Mouse (Mus musculus) ES-Bruce4 (cell line): Measurements from ENCODE around the gene Ktn1. TPM values are rescaled to one million over a fixed set of nuclear protein-coding genes. Genes with fewer than 3 reads are reported as not detected.

Experiments
- H3K27ac ChIP-seq: 2 replicates; pipeline ENCODE4 v1.5.1; 2012; ENCODE audit warnings: low read length, inconsistent platforms; ENCODE audit not compliant: insufficient read depth
- H3K27me3 ChIP-seq: 2 replicates; pipeline ENCODE4 v1.6.1; 2012; ENCODE audit warnings: mild to moderate bottlenecking, low read length, inconsistent platforms; ENCODE audit not compliant: control insufficient read depth, poor library complexity, insufficient read depth, severe bottlenecking
- H3K36me3 ChIP-seq: 2 replicates; pipeline ENCODE4 v1.6.1; 2012; ENCODE audit warnings: inconsistent platforms, mild to moderate bottlenecking, low read length, moderate library complexity; ENCODE audit not compliant: control insufficient read depth, poor library complexity, insufficient read depth, severe bottlenecking
- H3K4me1 ChIP-seq: one replicate; pipeline ENCODE4 v1.8.1; 2011; ENCODE audit warnings: low read length; ENCODE audit not compliant: control insufficient read depth, insufficient read depth
- H3K4me3 ChIP-seq: 2 replicates; pipeline ENCODE4 v1.5.1; 2011; ENCODE audit warnings: low read depth, mild to moderate bottlenecking, low read length
- H3K9ac ChIP-seq: 2 replicates; pipeline ENCODE4 v1.6.1; 2012; ENCODE audit warnings: low read depth, mild to moderate bottlenecking, inconsistent platforms; ENCODE audit not compliant: poor library complexity, severe bottlenecking
- H3K9me3 ChIP-seq: replicated peaks from 2 replicates; pipeline ENCODE4 v1.6.1; 2012; ENCODE audit warnings: mild to moderate bottlenecking, low read length, inconsistent platforms; ENCODE audit not compliant: control insufficient read depth, poor library complexity, insufficient read depth, severe bottlenecking
- CTCF ChIP-seq: IDR thresholded peaks from one replicate; pipeline ENCODE4 v1.8.1; 2011; ENCODE audit warnings: low read depth, low read length
- EP300 ChIP-seq: IDR thresholded peaks from 2 replicates; pipeline ENCODE4 v1.6.1; 2011; ENCODE audit warnings: low read depth, low read length; ENCODE audit not compliant: insufficient read depth
- POLR2A ChIP-seq: IDR thresholded peaks from one replicate; pipeline ENCODE4 v1.8.1; 2011; ENCODE audit warnings: low read length; ENCODE audit not compliant: insufficient read depth
- polyA plus RNA-seq: library from polyadenylated mRNA; stranded (reverse); fragments of >200 nt; gene quantifications from 2 replicates; pipeline ENCODE4 v1.2.4, GENCODE M21; 2011; ENCODE audit warnings: low read depth; ENCODE audit not compliant: missing spikeins, insufficient read depth, insufficient read length

Ktn1 gene
- polyA plus RNA-seq, 1 experiment, result 135 TPM

GRCm38 (mm10) chr14:47751422-47752205 lies 103.4 kb downstream of the Ktn1 start:
- no peaks in the 10 kb centered on the region for H3K4me1 ChIP-seq
- H3K27me3 ChIP-seq, result no peaks in the 10 kb centered on the region
- no peaks in the 10 kb centered on the region for H3K36me3 ChIP-seq
- H3K9ac ChIP-seq, result no peak overlapping the region
- no peak overlapping the region for H3K4me3 ChIP-seq
- no peaks in the 10 kb centered on the region for H3K9me3 ChIP-seq
- no peak for TF ChIP-seq POLR2A
- no peak for TF ChIP-seq EP300
- no peak for TF ChIP-seq CTCF
- no peak overlapping the region for H3K27ac ChIP-seq

DNA sequence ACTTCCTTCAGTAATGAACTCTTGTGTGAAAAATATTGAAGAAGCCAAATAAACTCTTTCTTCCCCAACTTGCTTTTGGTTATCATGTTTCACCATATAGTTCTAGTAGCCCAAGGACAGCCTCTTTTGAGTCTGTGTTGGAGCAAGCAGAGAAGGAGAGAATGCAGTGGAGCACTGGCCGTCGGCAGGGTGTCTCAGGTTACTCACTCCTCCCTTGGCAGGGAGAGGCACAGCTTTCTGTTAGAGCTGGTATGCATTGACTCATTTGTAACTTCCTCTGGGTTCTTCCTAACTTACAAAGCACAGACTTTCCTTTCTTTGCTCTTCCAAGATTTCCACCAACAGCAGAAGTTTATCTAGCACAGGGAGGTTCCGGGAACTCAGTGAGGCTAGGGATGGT lies 105.3 kb downstream of the Ktn1 start:
- H3K9me3 ChIP-seq, result no peaks in the 10 kb centered on the region
- no peaks in the 10 kb centered on the region for H3K36me3 ChIP-seq

DNA sequence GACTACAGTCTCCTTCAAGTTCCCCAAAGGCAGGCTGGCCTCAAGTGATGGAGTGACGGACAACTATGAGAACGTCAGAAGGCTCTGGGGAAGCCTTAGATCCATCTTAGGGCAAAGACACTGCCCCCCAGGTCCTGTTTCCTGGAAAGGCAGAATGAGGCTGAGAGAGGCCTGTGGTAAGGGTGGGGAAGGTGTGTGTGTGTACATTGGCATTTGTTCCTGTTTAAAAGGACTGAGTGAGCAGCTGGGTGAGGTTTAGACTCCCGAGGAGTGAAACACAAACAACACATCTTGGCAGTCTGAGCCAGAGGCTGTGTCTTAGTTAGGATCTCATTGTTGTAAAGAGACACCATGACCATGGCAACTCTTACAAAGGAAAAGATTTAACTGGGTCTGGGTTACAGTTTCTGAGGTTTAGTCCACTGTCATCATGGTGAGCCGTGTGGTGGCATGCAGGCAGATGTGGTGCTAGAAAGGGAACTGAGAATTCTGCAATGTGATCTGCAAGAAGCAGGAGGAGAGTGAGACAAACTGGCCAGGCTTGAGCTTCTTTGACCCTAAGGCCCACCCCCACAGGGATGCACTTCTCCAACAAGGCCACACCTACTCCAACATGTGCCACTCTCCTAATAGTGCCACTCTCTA lies 106.1 kb downstream of the Ktn1 start:
- H3K9me3 ChIP-seq, result no peaks in the 10 kb centered on the region
- no peak for TF ChIP-seq POLR2A
- TF ChIP-seq EP300, result no peak
- TF ChIP-seq CTCF, result no peak
- no peak overlapping the region for H3K27ac ChIP-seq
- H3K36me3 ChIP-seq, result no peaks in the 10 kb centered on the region
- H3K4me3 ChIP-seq, result no peak overlapping the region
- H3K9ac ChIP-seq, result no peak overlapping the region
- H3K4me1 ChIP-seq, result no peaks in the 10 kb centered on the region
- H3K27me3 ChIP-seq, result no peaks in the 10 kb centered on the region

More for the DNA sequence above, 105.3 kb downstream of the Ktn1 start:
- no peak overlapping the region for H3K27ac ChIP-seq
- H3K27me3 ChIP-seq, result no peaks in the 10 kb centered on the region
- no peak overlapping the region for H3K9ac ChIP-seq
- TF ChIP-seq EP300 (no peak), POLR2A (no peak), CTCF (no peak)
- H3K4me1 ChIP-seq, result no peaks in the 10 kb centered on the region
- H3K4me3 ChIP-seq, result no peak overlapping the region

DNA sequence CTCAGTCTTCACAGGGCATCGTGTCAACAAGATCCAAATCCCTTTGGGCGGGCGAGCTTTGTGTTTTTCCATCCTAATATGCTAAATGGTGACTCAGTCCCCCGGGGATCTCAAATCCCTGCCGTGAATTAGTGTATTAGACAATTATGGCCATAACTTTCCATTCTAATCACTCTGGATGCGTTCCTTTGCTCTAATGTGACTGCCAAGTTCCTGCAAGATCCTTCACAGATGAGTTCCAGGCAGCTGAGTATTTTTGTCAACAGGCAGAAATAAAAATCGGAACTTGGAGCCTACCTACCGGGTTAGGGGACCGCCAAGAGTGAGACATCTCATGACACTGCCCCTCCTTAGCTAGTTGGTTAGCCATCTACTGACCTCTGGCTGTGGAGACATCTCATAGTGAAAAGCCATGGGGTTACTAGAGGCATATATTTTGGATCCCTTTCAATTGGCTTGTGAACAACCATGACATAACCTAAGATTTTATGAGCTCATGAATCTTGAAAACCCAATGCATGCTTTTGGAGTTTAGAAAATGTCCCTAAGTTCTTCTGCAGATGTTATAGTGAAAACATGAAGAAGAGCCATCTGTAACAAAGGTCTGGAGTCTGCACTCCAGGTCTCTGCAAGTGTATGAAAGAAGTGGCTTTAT lies 108.3 kb downstream of the Ktn1 start:
- H3K27ac ChIP-seq, result no peak overlapping the region
- no peak for TF ChIP-seq CTCF
- no peak for TF ChIP-seq POLR2A
- TF ChIP-seq EP300, result no peak
- H3K9me3 ChIP-seq, result no peaks in the 10 kb centered on the region
- H3K4me1 ChIP-seq, result no peaks in the 10 kb centered on the region
- H3K9ac ChIP-seq, result no peak overlapping the region
- no peaks in the 10 kb centered on the region for H3K27me3 ChIP-seq
- H3K36me3 ChIP-seq, result no peaks in the 10 kb centered on the region
- H3K4me3 ChIP-seq, result no peak overlapping the region

GRCm38 (mm10) chr14:47765192-47765591 lies 116.9 kb downstream of the Ktn1 start:
- TF ChIP-seq POLR2A, result no peak
- no peak for TF ChIP-seq CTCF
- no peak for TF ChIP-seq EP300
- Histone ChIP-seq H3K9ac (no peak overlapping the region), H3K4me1 (no peaks in the 10 kb centered on the region), H3K9me3 (no peaks in the 10 kb centered on the region), H3K27me3 (no peaks in the 10 kb centered on the region), H3K36me3 (no peaks in the 10 kb centered on the region), H3K27ac (no peak overlapping the region), H3K4me3 (no peak overlapping the region)
